Mouse (Mus musculus) embryo, embryonic 10 days (tissue): ENCODE data around the gene Fat4.

ENCODE experiments used
- DNase-seq: peaks from one replicate; pipeline ENCODE4 v3.0.0-alpha.2; 2015; ENCODE audit warnings: low spot score

The Fat4 gene

GRCm38 (mm10) chr3:38886890-38887355 is at the start of gene Fat4:
Gene Fat4, plus strand, starts transcription at chr3:38886940.
- peak; percentile 13 for DNase-seq

- no peak for DNase-seq
These were observed 47.3 kb upstream of the Fat4 start for GRCm38 (mm10) chr3:38839438-38839837.

GRCm38 (mm10) chr3:38843000-38843538 is 43.7 kb upstream of the Fat4 start:
- peak; percentile 33 for DNase-seq

GRCm38 (mm10) chr3:38846602-38847382 is 39.9 kb upstream of the Fat4 start:
- DNase-seq, result peak; percentile 63

- DNase-seq, result no peak
These were observed 37.7 kb upstream of the Fat4 start for GRCm38 (mm10) chr3:38849077-38849476.

GRCm38 (mm10) chr3:38849536-38849935 is 37.2 kb upstream of the Fat4 start:
- DNase-seq, result peak; percentile 57

GRCm38 (mm10) chr3:38853650-38854049 is 33.1 kb upstream of the Fat4 start:
- DNase-seq, result peak; percentile 41

- peak; percentile 49 for DNase-seq
These were observed 26.1 kb upstream of the Fat4 start for GRCm38 (mm10) chr3:38860683-38861082.

- DNase-seq, result no peak
These were observed 15.4 kb upstream of the Fat4 start for GRCm38 (mm10) chr3:38871291-38871690.

- no peak for DNase-seq
These were observed 10.9 kb upstream of the Fat4 start for GRCm38 (mm10) chr3:38875872-38876271.

GRCm38 (mm10) chr3:38876706-38877105 is 10.0 kb upstream of the Fat4 start:
- no peak for DNase-seq

- peak; percentile 89 for DNase-seq
These were observed 4.0 kb upstream of the Fat4 start for GRCm38 (mm10) chr3:38882778-38883177.

- DNase-seq, result no peak
These were observed 3.1 kb upstream of the Fat4 start for GRCm38 (mm10) chr3:38883676-38884075.

GRCm38 (mm10) chr3:38884276-38884675 is 2.5 kb upstream of the Fat4 start:
- peak; percentile 94 for DNase-seq

GRCm38 (mm10) chr3:38884919-38885418 is 1.8 kb upstream of the Fat4 start:
- peak; percentile 86 for DNase-seq

GRCm38 (mm10) chr3:38885481-38886001 is 1.2 kb upstream of the Fat4 start:
- DNase-seq, result peak; percentile 92

GRCm38 (mm10) chr3:38886061-38886821 is 499 bp upstream of the Fat4 start:
- DNase-seq, result peak; percentile 49

- DNase-seq, result peak; percentile 72
These were observed 746 bp downstream of the Fat4 start for GRCm38 (mm10) chr3:38887381-38887991.

- peak; percentile 69 for DNase-seq
These were observed 1.4 kb downstream of the Fat4 start for GRCm38 (mm10) chr3:38888111-38888510.

- no peak for DNase-seq
These were observed 6.1 kb downstream of the Fat4 start for GRCm38 (mm10) chr3:38892791-38893224.

GRCm38 (mm10) chr3:38900839-38901238 is 14.1 kb downstream of the Fat4 start:
- no peak for DNase-seq

GRCm38 (mm10) chr3:38906832-38907231 is 20.1 kb downstream of the Fat4 start:
- DNase-seq, result no peak
